Mouse (Mus musculus) c-Kit-negative CD71-positive TER-119-positive erythroid progenitor cells, embryonic 14.5 days (primary cell): ENCODE measurements at regions not wholly inside any gene's neighbourhood (a gene's known extent, or its start where the extent isn't known, plus 50 kb on each side); places are given as distances from the start of the nearest gene placed in this dataset.

ENCODE experiments used
- DNase-seq: peaks from one replicate; pipeline ENCODE4 v3.0.0-alpha.2; 2013; ENCODE audit warnings: low read depth, low spot score

GRCm38 (mm10) chr11:111828455-111828854, 762.5 kb downstream of the Kcnj2 start:
- no peak for DNase-seq

GRCm38 (mm10) chr11:111838996-111839395, 773.0 kb downstream of the Kcnj2 start:
- no peak for DNase-seq

GRCm38 (mm10) chr11:111843728-111844258, 777.8 kb downstream of the Kcnj2 start:
- no peak for DNase-seq

GRCm38 (mm10) chr11:111844382-111845027, 778.5 kb downstream of the Kcnj2 start:
- no peak for DNase-seq

GRCm38 (mm10) chr11:111857288-111857687, 791.3 kb downstream of the Kcnj2 start:
- DNase-seq: no peak

GRCm38 (mm10) chr11:111858111-111858510, 792.1 kb downstream of the Kcnj2 start:
- no peak for DNase-seq

- DNase-seq: no peak
These were observed 799.2 kb downstream of the Kcnj2 start for GRCm38 (mm10) chr11:111865143-111865542.

- no peak for DNase-seq
These were observed 809.4 kb downstream of the Kcnj2 start for GRCm38 (mm10) chr11:111875406-111875805.

- DNase-seq: no peak
These were observed 814.2 kb downstream of the Kcnj2 start for GRCm38 (mm10) chr11:111880146-111880545.

GRCm38 (mm10) chr11:111890026-111890425, 824.1 kb downstream of the Kcnj2 start:
- no peak for DNase-seq

GRCm38 (mm10) chr11:111893861-111894260, 827.9 kb downstream of the Kcnj2 start:
- DNase-seq: no peak

- no peak for DNase-seq
These were observed 829.5 kb downstream of the Kcnj2 start for GRCm38 (mm10) chr11:111895221-111896200.

- DNase-seq: no peak
These were observed 831.0 kb downstream of the Kcnj2 start for GRCm38 (mm10) chr11:111897001-111897400.

GRCm38 (mm10) chr11:111904086-111904485, 838.1 kb downstream of the Kcnj2 start:
- DNase-seq: no peak

- no peak for DNase-seq
These were observed 847.9 kb downstream of the Kcnj2 start for GRCm38 (mm10) chr11:111913891-111914290.

- DNase-seq: no peak
These were observed 855.7 kb upstream of the Sox9 start for GRCm38 (mm10) chr11:111926336-111926735.

- no peak for DNase-seq
These were observed 852.7 kb upstream of the Sox9 start for GRCm38 (mm10) chr11:111929366-111929765.

GRCm38 (mm10) chr11:111932052-111932451, 850.0 kb upstream of the Sox9 start:
- no peak for DNase-seq

- DNase-seq: no peak
These were observed 837.7 kb upstream of the Sox9 start for GRCm38 (mm10) chr11:111944282-111944681.

GRCm38 (mm10) chr11:111945806-111946205, 836.2 kb upstream of the Sox9 start:
- DNase-seq: no peak

- DNase-seq: no peak
These were observed 834.4 kb upstream of the Sox9 start for GRCm38 (mm10) chr11:111947671-111948070.

- DNase-seq: no peak
These were observed 828.6 kb upstream of the Sox9 start for GRCm38 (mm10) chr11:111953421-111953820.
